Mouse (Mus musculus) intestine, embryonic 16.5 days (tissue): ENCODE measurements at regions not wholly inside any gene's neighbourhood (a gene's known extent, or its start where the extent isn't known, plus 50 kb on each side); places are given as distances from the start of the nearest gene placed in this dataset.

Source experiments
- ATAC-seq: fragments of 200-750 bp; cut with Nextera tagmentation; 2 replicates; pipeline ENCODE4 v1.8.0; 2017; ENCODE audit warnings: moderate TSS enrichment, moderate library complexity
- H3K27ac ChIP-seq: fragments of 300-500 bp; sonication (generic); 2 replicates; pipeline ENCODE4 v1.5.1; 2014; ENCODE audit warnings: mild to moderate bottlenecking, low read length
- H3K27me3 ChIP-seq: fragments of 300-500 bp; sonication (generic); replicated peaks from 2 replicates; pipeline ENCODE4 v1.6.1; 2014; ENCODE audit warnings: low read length, control low read depth, mixed read lengths; ENCODE audit not compliant: control insufficient read depth, insufficient read depth
- H3K36me3 ChIP-seq: fragments of 300-500 bp; sonication (generic); 2 replicates; pipeline ENCODE4 v1.6.1; 2014; ENCODE audit warnings: low read length, control low read depth; ENCODE audit not compliant: control insufficient read depth, insufficient read depth
- H3K4me1 ChIP-seq: fragments of 300-500 bp; sonication (generic); 2 replicates; pipeline ENCODE4 v1.6.1; 2014; ENCODE audit warnings: low read length, control low read depth, mixed read lengths; ENCODE audit not compliant: control insufficient read depth, insufficient read depth
- H3K4me2 ChIP-seq: fragments of 300-500 bp; sonication (generic); 2 replicates; pipeline ENCODE4 v1.6.1; 2014; ENCODE audit warnings: low read depth, low read length, control low read depth
- H3K4me3 ChIP-seq: fragments of 300-500 bp; sonication (generic); 2 replicates; pipeline ENCODE4 v1.5.1; 2014; ENCODE audit warnings: mild to moderate bottlenecking, low read length
- H3K9ac ChIP-seq: fragments of 300-500 bp; sonication (generic); 2 replicates; pipeline ENCODE4 v1.6.1; 2014; ENCODE audit warnings: low read depth, low read length
- H3K9me3 ChIP-seq: fragments of 300-500 bp; sonication (generic); 2 replicates; pipeline ENCODE4 v1.6.1; 2016; ENCODE audit warnings: low read length, control low read depth; ENCODE audit not compliant: control insufficient read depth
- WGBS: fragments of 180-500 bp; shearing (Covaris S2); extraction: QIAGEN DNeasy Blood & Tissue Kit; methylation state at CpG from one replicate; pipeline ENCODE4 v1.1.7; 2014; 5-methylcytosine and 5-hydroxymethylcytosine counted together

- no peaks in the 10 kb centered on the region for H3K36me3 ChIP-seq
- WGBS = 78% methylated on average over 4 of the region's 4 CpGs
- no peak overlapping the region for H3K4me3 ChIP-seq
- ATAC-seq = no peak
- H3K9me3 ChIP-seq = no peaks in the 10 kb centered on the region
- no peak overlapping the region for H3K4me2 ChIP-seq
- no peaks in the 10 kb centered on the region for H3K4me1 ChIP-seq
- no peak overlapping the region for H3K27ac ChIP-seq
- no peak overlapping the region for H3K9ac ChIP-seq
- H3K27me3 ChIP-seq = no peaks in the 10 kb centered on the region
Measured at GRCm38 (mm10) chr7:95959068-95959467, 212.0 kb upstream of the Tenm4 start.

GRCm38 (mm10) chr7:95971863-95972262 is 199.2 kb upstream of the Tenm4 start:
- Histone ChIP-seq H3K4me2 (no peak overlapping the region), H3K36me3 (no peaks in the 10 kb centered on the region), H3K4me1 (no peaks in the 10 kb centered on the region), H3K4me3 (no peak overlapping the region), H3K27me3 (no peaks in the 10 kb centered on the region), H3K9me3 (no peaks in the 10 kb centered on the region), H3K9ac (no peak overlapping the region), H3K27ac (no peak overlapping the region)
- no peak for ATAC-seq
- 66% methylated on average over 7 of the region's 7 CpGs for WGBS

GRCm38 (mm10) chr7:95974085-95974484 is 197.0 kb upstream of the Tenm4 start:
- ATAC-seq = no peak
- no peaks in the 10 kb centered on the region for H3K4me1 ChIP-seq
- H3K27ac ChIP-seq = no peak overlapping the region
- H3K4me2 ChIP-seq = no peak overlapping the region
- no peaks in the 10 kb centered on the region for H3K27me3 ChIP-seq
- H3K4me3 ChIP-seq = no peak overlapping the region
- 61% methylated on average over 2 of the region's 2 CpGs for WGBS
- no peaks in the 10 kb centered on the region for H3K36me3 ChIP-seq
- H3K9me3 ChIP-seq = no peaks in the 10 kb centered on the region
- no peak overlapping the region for H3K9ac ChIP-seq

GRCm38 (mm10) chr7:95991250-95992032 is 179.6 kb upstream of the Tenm4 start:
- H3K36me3 ChIP-seq = no peaks in the 10 kb centered on the region
- no peak for ATAC-seq
- H3K4me2 ChIP-seq = no peak overlapping the region
- 0 out of 2 replicates have a peak, but pooled peaks cover 2% of the 10 kb centered on the region for H3K4me1 ChIP-seq
- no peak overlapping the region for H3K27ac ChIP-seq
- no peak overlapping the region for H3K9ac ChIP-seq
- H3K9me3 ChIP-seq = no peaks in the 10 kb centered on the region
- WGBS = 68% methylated on average over 10 of the region's 10 CpGs
- H3K4me3 ChIP-seq = no peak overlapping the region
- no peaks in the 10 kb centered on the region for H3K27me3 ChIP-seq

GRCm38 (mm10) chr7:95992033-95992516 is 179.0 kb upstream of the Tenm4 start:
- no peaks in the 10 kb centered on the region for H3K27me3 ChIP-seq
- no peak overlapping the region for H3K9ac ChIP-seq
- no peaks in the 10 kb centered on the region for H3K9me3 ChIP-seq
- ATAC-seq = no peak
- no peaks in the 10 kb centered on the region for H3K4me1 ChIP-seq
- H3K4me2 ChIP-seq = no peak overlapping the region
- WGBS = 84% methylated on average over 3 of the region's 3 CpGs
- H3K27ac ChIP-seq = no peak overlapping the region
- H3K36me3 ChIP-seq = no peaks in the 10 kb centered on the region
- no peak overlapping the region for H3K4me3 ChIP-seq

- H3K27ac ChIP-seq = no peak overlapping the region
Measured at GRCm38 (mm10) chr7:95992521-95992920, 178.5 kb upstream of the Tenm4 start.

GRCm38 (mm10) chr7:95997190-95997589 is 173.9 kb upstream of the Tenm4 start:
- H3K4me2 ChIP-seq = no peak overlapping the region
- H3K27ac ChIP-seq = no peak overlapping the region
- H3K27me3 ChIP-seq = no peaks in the 10 kb centered on the region
- no peaks in the 10 kb centered on the region for H3K36me3 ChIP-seq
- 81% methylated on average over 3 of the region's 3 CpGs for WGBS
- H3K9me3 ChIP-seq = no peaks in the 10 kb centered on the region
- H3K9ac ChIP-seq = no peak overlapping the region
- no peak overlapping the region for H3K4me3 ChIP-seq
- H3K4me1 ChIP-seq = no peaks in the 10 kb centered on the region
- no peak for ATAC-seq

More at GRCm38 (mm10) chr7:95992521-95992920, 178.5 kb upstream of the Tenm4 start:
- Histone ChIP-seq H3K4me2 (no peak overlapping the region), H3K9ac (no peak overlapping the region), H3K4me1 (no peaks in the 10 kb centered on the region), H3K27me3 (no peaks in the 10 kb centered on the region), H3K9me3 (no peaks in the 10 kb centered on the region), H3K4me3 (no peak overlapping the region), H3K36me3 (no peaks in the 10 kb centered on the region)
- WGBS = 84% methylated on average over 3 of the region's 3 CpGs
- ATAC-seq = no peak

GRCm38 (mm10) chr7:95999189-95999588 is 171.9 kb upstream of the Tenm4 start:
- no peak overlapping the region for H3K27ac ChIP-seq
- no peak for ATAC-seq
- no peaks in the 10 kb centered on the region for H3K27me3 ChIP-seq
- WGBS = 78% methylated on average over 4 of the region's 4 CpGs
- no peaks in the 10 kb centered on the region for H3K4me1 ChIP-seq
- no peak overlapping the region for H3K9ac ChIP-seq
- no peak overlapping the region for H3K4me2 ChIP-seq
- H3K4me3 ChIP-seq = no peak overlapping the region
- H3K36me3 ChIP-seq = no peaks in the 10 kb centered on the region
- H3K9me3 ChIP-seq = no peaks in the 10 kb centered on the region

- 86% methylated on average over 5 of the region's 5 CpGs for WGBS
- Histone ChIP-seq H3K9me3 (no peaks in the 10 kb centered on the region), H3K4me2 (no peak overlapping the region), H3K9ac (no peak overlapping the region), H3K27me3 (no peaks in the 10 kb centered on the region), H3K36me3 (no peaks in the 10 kb centered on the region), H3K4me1 (no peaks in the 10 kb centered on the region), H3K4me3 (no peak overlapping the region), H3K27ac (no peak overlapping the region)
- ATAC-seq = no peak
Measured at GRCm38 (mm10) chr7:96002401-96002800, 168.6 kb upstream of the Tenm4 start.

GRCm38 (mm10) chr7:96006299-96006698 is 164.7 kb upstream of the Tenm4 start:
- no peak overlapping the region for H3K9ac ChIP-seq
- no peaks in the 10 kb centered on the region for H3K27me3 ChIP-seq
- no peak overlapping the region for H3K4me2 ChIP-seq
- ATAC-seq = no peak
- H3K4me3 ChIP-seq = no peak overlapping the region
- H3K9me3 ChIP-seq = no peaks in the 10 kb centered on the region
- no peaks in the 10 kb centered on the region for H3K4me1 ChIP-seq
- no peak overlapping the region for H3K27ac ChIP-seq
- WGBS = 85% methylated on average over 2 of the region's 2 CpGs
- no peaks in the 10 kb centered on the region for H3K36me3 ChIP-seq
